ENCODE assay signal across 9 mouse cellular contexts in the genomic region with DNA sequence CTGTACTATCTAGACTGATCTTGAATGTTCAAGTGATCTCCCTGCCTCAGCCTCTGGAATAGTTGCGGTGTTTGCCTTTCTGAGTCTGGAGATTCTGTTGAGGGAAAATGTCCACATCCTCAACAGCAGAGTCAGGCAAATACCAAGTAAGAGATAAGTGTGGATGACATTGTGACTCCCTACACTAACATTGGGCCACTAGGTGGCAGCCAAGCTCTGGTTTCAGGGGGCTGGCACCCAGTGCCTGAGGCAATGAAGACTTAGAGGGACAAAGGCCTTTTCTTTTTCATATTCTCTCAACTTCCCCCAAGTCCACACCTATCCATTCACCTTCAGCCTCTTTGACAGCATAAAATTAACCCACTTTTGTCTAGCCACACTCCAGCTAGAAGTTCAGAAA. TPM values are rescaled to one million over a fixed set of nuclear protein-coding genes. Genes with fewer than 3 reads are reported as not detected.
DNase-seq lines count a peak whose midpoint lies in the region; ATAC-seq and TF ChIP-seq lines count a peak whose summit lies in the region.
"Had no signal": no experiment of that assay in that cellular context is flagged by ENCODE, and none has a peak within 500 bp of the region (broad histone marks: within the 10 kb centered on the region; RNA-seq: fewer than 3 reads in every experiment).

No protein-coding gene starts in this region.

- peak; percentile 92 for DNase-seq in MEL (ENCODE audit: low read depth, low spot score)
- peak; percentile 93 for DNase-seq in heart, postnatal 4 days
- peak; percentile 82 to 90 for DNase-seq in layer of hippocampus, adult 2 months (ENCODE audit: low spot score in 2 of 2)
- DNase-seq in retina, adult 2 months (ENCODE audit: low read depth, low spot score) = peak; percentile 60
- peak; percentile 84 for DNase-seq in thymus, postnatal 14 days

- no peak overlapping the region for H3K4me3 ChIP-seq in MEL (ENCODE audit: control insufficient read depth in 1 of 2, insufficient read depth in 1 of 2, low read depth in 2 of 2, low read length in 2 of 2)
- H3K4me3 ChIP-seq in forebrain, embryonic 15.5 days = no peak overlapping the region
- H3K4me3 ChIP-seq in layer of hippocampus, adult 2 months = no peak overlapping the region
- H3K4me3 ChIP-seq in lung, embryonic 16.5 days (ENCODE audit: low read length) = no peak overlapping the region
- H3K4me3 ChIP-seq: liver, embryonic 15.5 days had no signal

- peak; percentile 90 to 100 (median 97) for TF ChIP-seq CTCF in MEL (IDR thresholded peaks at IDR 0.05 in 2 of 3, conservative IDR thresholded peaks at IDR 0.05 in 1 of 3; ENCODE audit: control insufficient read depth in 1 of 3, insufficient read depth in 1 of 3, low read depth in 2 of 3, low read length in 3 of 3, poor library complexity in 1 of 3, severe bottlenecking in 1 of 3)
- TF ChIP-seq CTCF in layer of hippocampus, adult 2 months (conservative IDR thresholded peaks at IDR 0.05) = peak; percentile 98

- no peak overlapping the region for H3K27ac ChIP-seq in MEL (ENCODE audit: control insufficient read depth, low read depth, low read length)
- no peak overlapping the region for H3K27ac ChIP-seq in forebrain, embryonic 15.5 days (replicated peaks)
- H3K27ac ChIP-seq in layer of hippocampus, adult 2 months = no peak overlapping the region
- H3K27ac ChIP-seq in lung, embryonic 16.5 days (ENCODE audit: low read length) = no peak overlapping the region
- H3K27ac ChIP-seq: liver, embryonic 15.5 days had no signal

- no peaks in the 10 kb centered on the region; a peak in 1 of 4 replicates for H3K27me3 ChIP-seq in MEL (ENCODE audit: control insufficient read depth in 1 of 2, insufficient read depth in 2 of 2, low read length in 2 of 2)
- no peaks in the 10 kb centered on the region for H3K27me3 ChIP-seq in forebrain, embryonic 15.5 days
- H3K27me3 ChIP-seq in lung, embryonic 16.5 days (ENCODE audit: control insufficient read depth, insufficient read depth, low read depth, low read length) = no peaks in the 10 kb centered on the region
- H3K27me3 ChIP-seq: liver, embryonic 15.5 days had no signal

- no peak overlapping the region for H3K9ac ChIP-seq in MEL (ENCODE audit: control insufficient read depth, low read depth, low read length, poor library complexity, severe bottlenecking)
- no peak overlapping the region for H3K9ac ChIP-seq in forebrain, embryonic 15.5 days (replicated peaks)
- no peak overlapping the region for H3K9ac ChIP-seq in lung, embryonic 16.5 days (ENCODE audit: low read length)
- H3K9ac ChIP-seq: liver, embryonic 15.5 days had no signal

- H3K79me2 ChIP-seq in MEL (ENCODE audit: control insufficient read depth, insufficient read depth, low read length, poor library complexity) = no peaks in the 10 kb centered on the region

- ATAC-seq in cerebellum, adult (ENCODE audit: insufficient number of reproducible peaks, low FRiP score, low TSS enrichment) = peak; percentile 68; the same call in 1 of the 2 replicates
- peak; percentile 86 for ATAC-seq in forebrain, embryonic 15.5 days (replicated peaks)
- ATAC-seq in lung, embryonic 16.5 days (ENCODE audit: low read depth) = peak; percentile 89

- H3K9me3 ChIP-seq in MEL (replicated peaks; ENCODE audit: insufficient read depth, low read length) = no peaks in the 10 kb centered on the region
- no peaks in the 10 kb centered on the region for H3K9me3 ChIP-seq in forebrain, embryonic 15.5 days
- no peaks in the 10 kb centered on the region for H3K9me3 ChIP-seq in lung, embryonic 16.5 days (ENCODE audit: control insufficient read depth, low read length)
- H3K9me3 ChIP-seq: liver, embryonic 15.5 days had no signal

- no peak; a peak in 1 of 4 replicates for TF ChIP-seq EP300 in MEL (IDR thresholded peaks at IDR 0.05; ENCODE audit: low read depth in 1 of 2, low read length in 2 of 2)

- WGBS in forebrain, embryonic 15.5 days = 31% methylated on average over 1 of the region's 1 CpGs
- 24% methylated on average over 1 of the region's 1 CpGs for WGBS in lung, embryonic 16.5 days

- no peaks in the 10 kb centered on the region for H3K4me1 ChIP-seq in MEL (ENCODE audit: control insufficient read depth in 1 of 2, insufficient read depth in 2 of 2, low read length in 2 of 2)
- no peaks in the 10 kb centered on the region for H3K4me1 ChIP-seq in forebrain, embryonic 15.5 days
- no peaks in the 10 kb centered on the region; the same call in 1 of the 2 replicates for H3K4me1 ChIP-seq in lung, embryonic 16.5 days (replicated peaks; ENCODE audit: control insufficient read depth, insufficient read depth, low read length)
- H3K4me1 ChIP-seq: liver, embryonic 15.5 days had no signal

- no peaks in the 10 kb centered on the region for H3K36me3 ChIP-seq in MEL (ENCODE audit: control insufficient read depth in 1 of 2, insufficient read depth in 2 of 2, low read length in 2 of 2)
- no peaks in the 10 kb centered on the region for H3K36me3 ChIP-seq in forebrain, embryonic 15.5 days
- no peaks in the 10 kb centered on the region for H3K36me3 ChIP-seq in lung, embryonic 16.5 days (ENCODE audit: control insufficient read depth, insufficient read depth, low read length)
- H3K36me3 ChIP-seq: liver, embryonic 15.5 days had no signal

- no peak for TF ChIP-seq POLR2A in MEL (IDR thresholded peaks at IDR 0.05; ENCODE audit: control insufficient read depth in 1 of 2, insufficient read depth in 1 of 2, low read depth in 1 of 2, low read length in 2 of 2, poor library complexity in 1 of 2)

- TF ChIP-seq RAD21 in MEL (IDR thresholded peaks at IDR 0.05; ENCODE audit: low read depth, low read length) = no peak; the same call in none of the 2 replicates

- no peak overlapping the region for H3K4me2 ChIP-seq in forebrain, embryonic 15.5 days (replicated peaks)
- no peak overlapping the region for H3K4me2 ChIP-seq in lung, embryonic 16.5 days (ENCODE audit: low read depth, low read length)
- H3K4me2 ChIP-seq: liver, embryonic 15.5 days had no signal

TF ChIP-seq in MEL, 35 proteins besides CTCF, POLR2A, EP300 and RAD21 (continues in another document):
- TF ChIP-seq ZC3H11A (IDR thresholded peaks at IDR 0.05; ENCODE audit: low read depth, low read length) (peak; percentile 97), SMC3 (IDR thresholded peaks at IDR 0.05; ENCODE audit: low read depth, low read length) (peak; percentile 99), NRF1 (IDR thresholded peaks at IDR 0.05; ENCODE audit: insufficient read depth, low read depth, low read length, poor library complexity, severe bottlenecking) (no peak), MAZ (IDR thresholded peaks at IDR 0.05; ENCODE audit: low read depth, low read length) (no peak), USF1 (IDR thresholded peaks at IDR 0.05; ENCODE audit: low read depth, low read length) (no peak), RCOR1 (IDR thresholded peaks at IDR 0.05; ENCODE audit: low read depth, low read length) (0 out of 2 replicates have a peak, but pooled peaks have one; percentile 18), MAFK (IDR thresholded peaks at IDR 0.05; ENCODE audit: borderline replicate concordance, low read depth, low read length) (no peak), ZMIZ1 (IDR thresholded peaks at IDR 0.05; ENCODE audit: low read depth, low read length) (no peak), HCFC1 (IDR thresholded peaks at IDR 0.05; ENCODE audit: low read depth, low read length) (no peak), TAL1 (IDR thresholded peaks at IDR 0.05; ENCODE audit: low read length) (no peak), MAX (IDR thresholded peaks at IDR 0.05; ENCODE audit: low read length) (no peak), ELF1 (IDR thresholded peaks at IDR 0.05; ENCODE audit: low read depth, low read length) (peak; percentile 44; the same call in 1 of the 2 replicates), MYB (IDR thresholded peaks at IDR 0.05; ENCODE audit: low read depth, low read length) (no peak), CHD1 (IDR thresholded peaks at IDR 0.05; ENCODE audit: low read depth, low read length) (no peak), TCF12 (IDR thresholded peaks at IDR 0.05; ENCODE audit: low read depth, low read length) (peak; percentile 41; the same call in 1 of the 2 replicates), NELFE (IDR thresholded peaks at IDR 0.05; ENCODE audit: low read depth, low read length) (no peak)

RNA-seq across cellular contexts. Expression of gene Pla2g3, which starts 15.6 kb away (rescaled TPM):
- 0.15 and 0.29 TPM in 2 replicates for total RNA-seq in MEL (2012; rRNA removed)
- under 1 TPM in 1 of 2 experiments, not detected in 1; 0.39 TPM for polyA plus RNA-seq in MEL (2012; ENCODE audit: insufficient read depth in 1 of 2, insufficient read length in 2 of 2, low read depth in 1 of 2, low replicate concordance in 2 of 2, missing spikeins in 1 of 2)
- 0.39 and 0.72 TPM in 2 replicates for polyA plus RNA-seq in forebrain, embryonic 15.5 days (2015; fragmentation: Nextera tagmentation; extraction: Ambion mirVana)
- under 1 TPM; 0.11 to 0.24 TPM for total RNA-seq in heart, postnatal 4 days (2021)
- 1 to 10 TPM; 2.1 to 2.3 TPM for total RNA-seq in layer of hippocampus, adult 2 months (2021)
- 0.38 and 0.52 TPM in 2 replicates for polyA plus RNA-seq in lung, embryonic 16.5 days (2015; fragmentation: Nextera tagmentation; extraction: Ambion mirVana)

RNA-seq across cellular contexts. Expression of gene Rnf185, which starts 20.3 kb away (rescaled TPM):
- 9.5 and 9.9 TPM in 2 replicates for total RNA-seq in MEL (2012; rRNA removed)
- polyA plus RNA-seq in MEL (2012; ENCODE audit: insufficient read depth in 1 of 2, insufficient read length in 2 of 2, low read depth in 1 of 2, low replicate concordance in 2 of 2, missing spikeins in 1 of 2) = 10 to 100 TPM in 1 of 2 experiments, not detected in 1; 13.8 TPM
- polyA plus RNA-seq in forebrain, embryonic 15.5 days (2015; fragmentation: Nextera tagmentation; extraction: Ambion mirVana) = 39.8 and 41.6 TPM in 2 replicates
- 10 to 100 TPM; 26.7 to 28.9 TPM for total RNA-seq in heart, postnatal 4 days (2021)
- 10 to 100 TPM; 26.6 to 29.1 TPM for total RNA-seq in layer of hippocampus, adult 2 months (2021)
- 31.2 and 32.8 TPM in 2 replicates for polyA plus RNA-seq in lung, embryonic 16.5 days (2015; fragmentation: Nextera tagmentation; extraction: Ambion mirVana)

RNA-seq across cellular contexts. Expression of gene Inpp5j, which starts 32.1 kb away (rescaled TPM):
- 0.23 TPM in 2 replicates for total RNA-seq in MEL (2012; rRNA removed)
- 1 to 10 TPM in 1 of 2 experiments, not detected in 1; 2.9 TPM for polyA plus RNA-seq in MEL (2012; ENCODE audit: insufficient read depth in 1 of 2, insufficient read length in 2 of 2, low read depth in 1 of 2, low replicate concordance in 2 of 2, missing spikeins in 1 of 2)
- 1.8 and 2.7 TPM in 2 replicates for polyA plus RNA-seq in forebrain, embryonic 15.5 days (2015; fragmentation: Nextera tagmentation; extraction: Ambion mirVana)
- 10 to 100 TPM; 17.2 to 21.1 TPM for total RNA-seq in heart, postnatal 4 days (2021)
- 10 to 100 TPM; 87.1 to 97.1 TPM for total RNA-seq in layer of hippocampus, adult 2 months (2021)
- polyA plus RNA-seq in lung, embryonic 16.5 days (2015; fragmentation: Nextera tagmentation; extraction: Ambion mirVana) = 1.6 and 1.7 TPM in 2 replicates

RNA-seq across cellular contexts. Expression of gene Selenom, which starts 42.0 kb away (rescaled TPM):
- total RNA-seq in MEL (2012; rRNA removed) = 28.7 and 29.5 TPM in 2 replicates
- 10 to 100 TPM in 1 of 2 experiments, not detected in 1; 35.4 TPM for polyA plus RNA-seq in MEL (2012; ENCODE audit: insufficient read depth in 1 of 2, insufficient read length in 2 of 2, low read depth in 1 of 2, low replicate concordance in 2 of 2, missing spikeins in 1 of 2)
- polyA plus RNA-seq in forebrain, embryonic 15.5 days (2015; fragmentation: Nextera tagmentation; extraction: Ambion mirVana) = 41.6 and 44.2 TPM in 2 replicates
- 10 to 100 TPM; 55.7 to 59.2 TPM for total RNA-seq in heart, postnatal 4 days (2021)
- 100 to 1,000 TPM; 199 to 202 TPM for total RNA-seq in layer of hippocampus, adult 2 months (2021)
- polyA plus RNA-seq in lung, embryonic 16.5 days (2015; fragmentation: Nextera tagmentation; extraction: Ambion mirVana) = 110 and 116 TPM in 2 replicates

Comparison
In these comparisons a context has a peak if more than half of its experiments do, and no peak if none do; other contexts are left out.
1. RNA of gene Inpp5j, which starts 32.1 kb away (total RNA-seq): 87.1 to 97.1 TPM in layer of hippocampus, adult 2 months and 17.2 to 21.1 TPM in heart, postnatal 4 days; 0.23 TPM in MEL; every median in the first group is over 10 times any median in the second.
2. Peak in every context shown above with its lines, with median percentiles within 50 percentile points of each other: DNase-seq and ATAC-seq.